Mouse (Mus musculus) hindbrain, embryonic 16.5 days (tissue): ENCODE measurements around the gene 4931428L18Rik. TPM values are rescaled to one million over a fixed set of nuclear protein-coding genes. Genes with fewer than 3 reads are reported as not detected.
A peak's percentile ranks its signal among the peaks of the same experiment; 100 is the strongest.

Experiments used
- ATAC-seq: fragments of 200-750 bp; cut with Nextera tagmentation; 2 replicates; pipeline ENCODE4 v1.8.0; 2017; ENCODE audit warnings: moderate TSS enrichment, moderate library complexity
- H3K27ac ChIP-seq: fragments of 300-500 bp; sonication (generic); 2 replicates; pipeline ENCODE4 v1.5.1; 2014; ENCODE audit warnings: low read depth, mild to moderate bottlenecking, control low read depth, low read length, moderate library complexity
- H3K27me3 ChIP-seq: fragments of 300-500 bp; sonication (generic); replicated peaks from 2 replicates; pipeline ENCODE4 v1.6.1; 2014; ENCODE audit warnings: low read length; ENCODE audit not compliant: control insufficient read depth, insufficient read depth
- H3K36me3 ChIP-seq: fragments of 300-500 bp; sonication (generic); 2 replicates; pipeline ENCODE4 v1.6.1; 2014; ENCODE audit warnings: mild to moderate bottlenecking, low read length, moderate library complexity, mixed read lengths; ENCODE audit not compliant: control insufficient read depth, insufficient read depth
- H3K4me1 ChIP-seq: fragments of 300-500 bp; sonication (generic); 2 replicates; pipeline ENCODE4 v1.6.1; 2014; ENCODE audit warnings: low read depth, low read length; ENCODE audit not compliant: control insufficient read depth, insufficient read depth
- H3K4me2 ChIP-seq: fragments of 300-500 bp; sonication (generic); 2 replicates; pipeline ENCODE4 v1.6.1; 2014; ENCODE audit warnings: mild to moderate bottlenecking, low read length, control low read depth, moderate library complexity
- H3K4me3 ChIP-seq: fragments of 300-500 bp; sonication (generic); 2 replicates; pipeline ENCODE4 v1.5.1; 2014; ENCODE audit warnings: mild to moderate bottlenecking, low read length, control low read depth, moderate library complexity
- H3K9ac ChIP-seq: fragments of 300-500 bp; sonication (generic); 2 replicates; pipeline ENCODE4 v1.6.1; 2014; ENCODE audit warnings: low read depth, mild to moderate bottlenecking, control low read depth, low read length, moderate library complexity
- H3K9me3 ChIP-seq: fragments of 300-500 bp; sonication (generic); 2 replicates; pipeline ENCODE4 v1.6.1; 2014; ENCODE audit warnings: mild to moderate bottlenecking, low read length, moderate library complexity; ENCODE audit not compliant: control insufficient read depth
- WGBS: fragments of 180-500 bp; shearing (Covaris S2); extraction: QIAGEN DNeasy Blood & Tissue Kit; methylation state at CpG from one replicate; pipeline ENCODE4 v1.1.7; 2014; 5-methylcytosine and 5-hydroxymethylcytosine counted together
- polyA plus RNA-seq: library from polyadenylated mRNA; unstranded; fragments of >200 nt; fragmentation: Nextera tagmentation; extraction: Ambion mirVana; gene quantifications from 2 replicates; pipeline ENCODE4 v1.2.1, GENCODE M21; 2015

The 4931428L18Rik gene
- polyA plus RNA-seq, 1 experiment from 2014 or later, result not detected

GRCm38 (mm10) chr1:31072523-31073370 lies 149.7 kb downstream of the 4931428L18Rik start:
- no peaks in the 10 kb centered on the region for H3K36me3 ChIP-seq
- no peak overlapping the region for H3K4me2 ChIP-seq
- H3K4me3 ChIP-seq, result no peak overlapping the region
- H3K4me1 ChIP-seq, result no peaks in the 10 kb centered on the region
- no peaks in the 10 kb centered on the region for H3K9me3 ChIP-seq
- ATAC-seq, result no peak
- 83% methylated on average over 6 of the region's 6 CpGs for WGBS
- no peaks in the 10 kb centered on the region for H3K27me3 ChIP-seq
- no peak overlapping the region for H3K9ac ChIP-seq
- H3K27ac ChIP-seq, result no peak overlapping the region

DNA sequence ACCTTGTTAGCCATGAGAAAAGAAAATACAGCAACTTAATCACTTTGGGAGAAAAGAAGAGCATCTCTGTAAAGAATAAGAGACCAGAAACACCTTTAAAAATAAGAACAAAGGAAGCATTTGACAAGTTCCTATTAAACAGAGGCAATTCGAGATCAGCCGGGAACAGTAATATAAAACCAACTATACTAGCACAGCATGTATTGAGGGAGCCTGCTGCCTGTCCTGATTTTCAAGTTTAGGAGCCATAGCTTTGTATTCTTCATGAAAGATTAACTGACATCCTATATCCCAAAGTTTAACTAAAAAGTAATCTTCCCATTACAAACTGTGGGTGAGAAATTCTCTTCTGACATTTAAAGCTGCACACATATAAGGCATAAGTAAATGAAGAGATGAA lies 151.3 kb downstream of the 4931428L18Rik start:
- Histone ChIP-seq H3K4me3 (no peak overlapping the region), H3K27ac (no peak overlapping the region), H3K36me3 (no peaks in the 10 kb centered on the region), H3K9ac (no peak overlapping the region), H3K9me3 (no peaks in the 10 kb centered on the region), H3K27me3 (no peaks in the 10 kb centered on the region), H3K4me1 (no peaks in the 10 kb centered on the region), H3K4me2 (no peak overlapping the region)
- ATAC-seq, result no peak
- 89% methylated on average over 2 of the region's 2 CpGs for WGBS

DNA sequence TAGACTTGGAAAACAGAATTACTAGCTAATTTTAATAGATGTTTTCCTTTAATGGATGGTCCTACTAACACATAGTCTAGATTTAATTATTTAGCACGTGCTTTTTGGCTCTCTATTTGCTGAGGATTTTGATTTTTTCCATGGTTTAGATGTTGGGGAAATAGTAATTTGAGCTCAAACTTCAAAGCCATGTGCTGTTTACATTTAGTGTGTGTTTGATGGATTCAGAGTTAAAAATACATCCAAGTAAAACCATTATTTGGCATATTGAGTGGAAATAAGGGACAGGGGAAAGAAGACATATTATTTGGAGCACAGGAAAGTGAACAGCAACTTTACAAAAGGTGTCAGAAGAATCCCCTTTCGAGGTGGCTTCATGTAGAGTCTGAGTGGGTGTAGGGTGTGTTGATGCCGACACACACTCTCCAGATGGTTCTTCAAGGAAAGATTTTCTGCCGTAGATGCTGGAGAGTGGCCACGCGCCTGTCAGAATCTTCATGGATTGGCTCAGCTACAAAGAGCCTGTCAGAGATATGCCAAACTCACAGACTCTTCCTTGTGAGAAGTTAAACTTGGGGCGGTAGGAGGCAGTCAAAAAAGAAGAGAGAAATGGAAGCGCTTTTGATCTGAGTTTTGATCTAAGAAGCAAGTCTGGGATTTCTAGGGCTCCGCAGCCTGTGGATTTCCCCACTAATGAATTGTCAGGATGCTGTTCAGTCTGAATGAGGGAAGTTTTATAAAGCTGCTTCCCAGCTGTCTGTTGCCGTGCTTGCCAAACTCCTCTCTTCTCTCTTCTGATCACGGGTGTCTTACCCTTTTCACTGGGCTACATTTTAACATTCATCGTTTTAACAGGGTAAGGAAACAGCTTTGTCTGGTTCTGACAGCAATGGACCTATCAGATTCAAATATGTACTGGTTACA lies 157.4 kb downstream of the 4931428L18Rik start:
- Histone ChIP-seq H3K9ac (no peak overlapping the region), H3K27me3 (no peaks in the 10 kb centered on the region)
- ATAC-seq, result no peak

DNA sequence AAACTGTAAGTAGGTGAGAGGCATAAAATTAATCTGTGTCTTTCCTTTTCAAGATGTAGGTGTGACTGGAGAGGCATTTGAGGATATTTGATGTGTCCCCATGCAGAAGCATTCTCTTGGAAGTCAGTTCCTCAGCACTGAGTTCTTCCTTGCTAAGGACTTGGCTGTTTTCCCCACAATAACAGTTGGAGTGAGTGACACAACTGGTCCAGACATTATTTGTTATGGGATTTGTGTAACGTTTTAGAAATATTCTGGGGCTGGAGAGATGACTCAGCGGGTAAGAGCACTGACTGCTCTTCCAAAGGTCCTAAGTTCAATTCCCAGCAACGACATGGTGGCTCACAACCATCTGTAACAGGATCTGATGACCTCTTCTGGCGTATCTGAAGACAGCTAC lies 162.7 kb downstream of the 4931428L18Rik start:
- Histone ChIP-seq H3K27me3 (no peaks in the 10 kb centered on the region), H3K9ac (no peak overlapping the region), H3K4me2 (no peak overlapping the region), H3K27ac (no peak overlapping the region), H3K9me3 (no peaks in the 10 kb centered on the region), H3K36me3 (no peaks in the 10 kb centered on the region), H3K4me3 (no peak overlapping the region), H3K4me1 (no peaks in the 10 kb centered on the region)
- 78% methylated on average over 4 of the region's 4 CpGs for WGBS
- no peak for ATAC-seq

More for the DNA sequence above, 157.4 kb downstream of the 4931428L18Rik start:
- Histone ChIP-seq H3K4me3 (no peak overlapping the region), H3K9me3 (no peaks in the 10 kb centered on the region), H3K27ac (no peak overlapping the region), H3K4me1 (no peaks in the 10 kb centered on the region), H3K36me3 (no peaks in the 10 kb centered on the region), H3K4me2 (no peak overlapping the region)
- 73% methylated on average over 12 of the region's 12 CpGs for WGBS

DNA sequence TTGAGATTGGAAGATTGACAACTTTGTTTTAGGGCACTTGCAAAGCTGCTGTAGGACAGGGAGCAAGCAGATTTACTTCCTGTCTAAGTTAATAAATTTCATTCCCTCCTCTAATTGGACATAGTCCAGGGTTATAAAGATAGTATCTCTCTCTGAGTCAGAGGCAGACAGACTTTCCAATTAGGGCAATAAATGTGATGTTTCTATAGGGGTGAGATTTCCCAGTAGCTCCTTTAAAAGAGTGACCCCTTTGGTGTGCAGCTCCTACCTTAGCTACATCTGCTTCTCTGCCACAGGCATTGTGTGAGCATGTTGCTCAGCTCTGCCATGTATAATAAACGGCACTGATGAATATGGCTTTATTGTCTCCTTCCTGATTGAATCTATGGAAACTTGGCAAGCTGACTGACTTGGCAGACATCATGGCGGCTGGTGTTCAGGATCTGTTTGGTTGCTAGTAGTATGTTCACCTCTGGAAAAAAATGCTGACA lies 163.6 kb downstream of the 4931428L18Rik start:
- no peaks in the 10 kb centered on the region for H3K27me3 ChIP-seq
- no peak overlapping the region for H3K4me2 ChIP-seq
- H3K36me3 ChIP-seq, result no peaks in the 10 kb centered on the region
- no peak overlapping the region for H3K27ac ChIP-seq
- no peak overlapping the region for H3K9ac ChIP-seq
- no peaks in the 10 kb centered on the region for H3K9me3 ChIP-seq
- peak; percentile 70; the same call in 1 of the 2 replicates for ATAC-seq
- 57% methylated on average over 2 of the region's 2 CpGs for WGBS
- no peak overlapping the region for H3K4me3 ChIP-seq
- H3K4me1 ChIP-seq, result no peaks in the 10 kb centered on the region

GRCm38 (mm10) chr1:31058196-31058595 lies 164.3 kb downstream of the 4931428L18Rik start:
- WGBS, result 76% methylated on average over 3 of the region's 3 CpGs
- no peaks in the 10 kb centered on the region for H3K4me1 ChIP-seq

GRCm38 (mm10) chr1:31051370-31051921 lies 171.0 kb downstream of the 4931428L18Rik start:
- Histone ChIP-seq H3K36me3 (no peaks in the 10 kb centered on the region), H3K27ac (no peak overlapping the region), H3K27me3 (no peaks in the 10 kb centered on the region), H3K9me3 (no peaks in the 10 kb centered on the region), H3K4me2 (no peak overlapping the region), H3K9ac (no peak overlapping the region), H3K4me3 (no peak overlapping the region), H3K4me1 (no peaks in the 10 kb centered on the region)
- 83% methylated on average over 5 of the region's 5 CpGs for WGBS
- no peak for ATAC-seq

More at GRCm38 (mm10) chr1:31058196-31058595, 164.3 kb downstream of the 4931428L18Rik start:
- no peak overlapping the region for H3K27ac ChIP-seq
- no peaks in the 10 kb centered on the region for H3K9me3 ChIP-seq
- H3K4me3 ChIP-seq, result no peak overlapping the region
- H3K36me3 ChIP-seq, result no peaks in the 10 kb centered on the region
- H3K9ac ChIP-seq, result no peak overlapping the region
- no peak overlapping the region for H3K4me2 ChIP-seq
- ATAC-seq, result no peak
- no peaks in the 10 kb centered on the region for H3K27me3 ChIP-seq

- no peaks in the 10 kb centered on the region for H3K9me3 ChIP-seq
- no peak overlapping the region for H3K4me2 ChIP-seq
- H3K9ac ChIP-seq, result no peak overlapping the region
- H3K27ac ChIP-seq, result no peak overlapping the region
- H3K4me1 ChIP-seq, result no peaks in the 10 kb centered on the region
- H3K27me3 ChIP-seq, result no peaks in the 10 kb centered on the region
- no peak for ATAC-seq
- H3K36me3 ChIP-seq, result no peaks in the 10 kb centered on the region
- H3K4me3 ChIP-seq, result no peak overlapping the region
- WGBS, result 78% methylated on average over 5 of the region's 5 CpGs
These were observed 172.4 kb downstream of the 4931428L18Rik start for GRCm38 (mm10) chr1:31049954-31050652.
